Mouse (Mus musculus) CH12.LX (cell line): ENCODE results near the gene Stard13.

Experiments
- CHD1 ChIP-seq: IDR thresholded peaks from 2 replicates; pipeline ENCODE4 v1.6.1; 2012; ENCODE audit warnings: low read depth, low read length, improper control_type of control experiment, inconsistent platforms
- CTCF ChIP-seq, 2 experiments: IDR thresholded peaks in 1 of 2; conservative IDR thresholded peaks in 1 of 2; 2 replicates each; pipeline ENCODE4 v1.5.1; 2011 to 2012; ENCODE audit warnings: low read depth in 2 of 2, low read length in 2 of 2, improper control_type of control experiment in 1 of 2, inconsistent platforms in 1 of 2, mild to moderate bottlenecking in 1 of 2, moderate library complexity in 1 of 2
- E2F4 ChIP-seq: IDR thresholded peaks from 2 replicates; pipeline ENCODE4 v1.6.1; 2011; ENCODE audit warnings: low read depth, low read length, improper control_type of control experiment; ENCODE audit not compliant: insufficient replicate concordance
- EP300 ChIP-seq: IDR thresholded peaks from 2 replicates; pipeline ENCODE4 v1.6.1; 2011; ENCODE audit warnings: low read length, improper control_type of control experiment
- GABPA ChIP-seq: IDR thresholded peaks from 2 replicates; pipeline ENCODE4 v1.6.1; 2012; ENCODE audit warnings: low read depth, low read length, improper control_type of control experiment, inconsistent platforms; ENCODE audit not compliant: insufficient replicate concordance
- HCFC1 ChIP-seq: IDR thresholded peaks from 2 replicates; pipeline ENCODE4 v1.6.1; 2012; ENCODE audit warnings: low read depth, mild to moderate bottlenecking, inconsistent platforms, low read length, improper control_type of control experiment
- JUN ChIP-seq: IDR thresholded peaks from 2 replicates; pipeline ENCODE4 v1.6.1; 2011; ENCODE audit warnings: low read depth, mild to moderate bottlenecking, low read length, improper control_type of control experiment, moderate library complexity; ENCODE audit not compliant: insufficient read depth
- MAX ChIP-seq: IDR thresholded peaks from 2 replicates; pipeline ENCODE4 v1.6.1; 2011; ENCODE audit warnings: low read length, improper control_type of control experiment
- MAZ ChIP-seq: IDR thresholded peaks from 2 replicates; pipeline ENCODE4 v1.6.1; 2012; ENCODE audit warnings: low read depth, mild to moderate bottlenecking, inconsistent platforms, low read length, improper control_type of control experiment, moderate library complexity
- MEF2A ChIP-seq: IDR thresholded peaks from 2 replicates; pipeline ENCODE4 v1.6.1; 2014; ENCODE audit warnings: low read depth, mild to moderate bottlenecking, inconsistent platforms, low read length, improper control_type of control experiment, borderline replicate concordance
- MYC ChIP-seq: IDR thresholded peaks from 2 replicates; pipeline ENCODE4 v1.6.1; 2011; ENCODE audit warnings: low read depth, mild to moderate bottlenecking, improper control_type of control experiment, low read length
- POLR2A ChIP-seq: IDR thresholded peaks from 2 replicates; pipeline ENCODE4 v1.6.1; 2011; ENCODE audit warnings: low read depth, mild to moderate bottlenecking, improper control_type of control experiment, low read length
- TCF12 ChIP-seq: IDR thresholded peaks from 2 replicates; pipeline ENCODE4 v1.6.1; 2014; ENCODE audit warnings: low read depth, mild to moderate bottlenecking, inconsistent platforms, low read length, improper control_type of control experiment
- ZMIZ1 ChIP-seq: IDR thresholded peaks from 2 replicates; pipeline ENCODE4 v1.6.1; 2012; ENCODE audit warnings: low read depth, mild to moderate bottlenecking, inconsistent platforms, low read length, improper control_type of control experiment

DNA sequence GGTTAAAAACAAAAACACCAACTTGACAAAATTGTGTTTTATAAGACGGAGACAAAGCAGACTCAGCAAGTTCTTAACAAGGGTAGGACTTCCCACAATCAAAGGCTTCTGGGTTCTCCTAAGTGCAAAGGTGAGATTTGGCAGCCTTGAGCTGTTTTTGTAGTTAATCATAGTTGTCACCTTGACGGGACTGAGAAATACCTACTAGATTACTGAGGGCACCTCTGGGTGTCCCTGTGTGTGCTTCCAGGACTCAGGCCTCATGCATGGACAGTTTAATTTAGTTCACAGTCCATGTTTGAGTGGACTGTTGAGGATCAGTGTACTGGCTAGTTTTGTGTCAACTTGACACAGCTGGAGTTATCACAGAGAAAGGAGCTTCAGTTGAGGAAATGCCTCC, 209.2 kb downstream of the Stard13 start:
- TF ChIP-seq E2F4 (no peak), CTCF (conservative IDR thresholded peaks at IDR 0.05 in 1 of 2, IDR thresholded peaks at IDR 0.05 in 1 of 2; ENCODE audit: low read depth in 2 of 2, low read length in 2 of 2) (no peak), HCFC1 (no peak), EP300 (no peak), CHD1 (no peak), POLR2A (no peak), ZMIZ1 (no peak), GABPA (no peak), TCF12 (no peak), JUN (no peak), MYC (no peak), MEF2A (no peak), MAX (no peak), MAZ (no peak)
